Mouse (Mus musculus): Measurements from ENCODE around the gene Itga1.

GRCm38 (mm10) chr13:114987161-114987560 is 114.6 kb downstream of the Itga1 start:
- peak; percentile 21; the same call in 1 of the 2 replicates for TF ChIP-seq CTCF (IDR thresholded peaks at IDR 0.05; ENCODE audit: extremely low read depth, insufficient read length, insufficient replicate concordance, low read depth, low read length)
- no peak for TF ChIP-seq POLR2A (IDR thresholded peaks at IDR 0.05; ENCODE audit: low read depth, low read length)
